Mouse (Mus musculus): ENCODE data around the gene Btg1. TPM values are rescaled to one million over a fixed set of nuclear protein-coding genes. Genes with fewer than 3 reads are reported as not detected.

Gene Btg1
- polyA plus RNA-seq, 1 experiment from 2014 or later, result 37.3 TPM

DNA sequence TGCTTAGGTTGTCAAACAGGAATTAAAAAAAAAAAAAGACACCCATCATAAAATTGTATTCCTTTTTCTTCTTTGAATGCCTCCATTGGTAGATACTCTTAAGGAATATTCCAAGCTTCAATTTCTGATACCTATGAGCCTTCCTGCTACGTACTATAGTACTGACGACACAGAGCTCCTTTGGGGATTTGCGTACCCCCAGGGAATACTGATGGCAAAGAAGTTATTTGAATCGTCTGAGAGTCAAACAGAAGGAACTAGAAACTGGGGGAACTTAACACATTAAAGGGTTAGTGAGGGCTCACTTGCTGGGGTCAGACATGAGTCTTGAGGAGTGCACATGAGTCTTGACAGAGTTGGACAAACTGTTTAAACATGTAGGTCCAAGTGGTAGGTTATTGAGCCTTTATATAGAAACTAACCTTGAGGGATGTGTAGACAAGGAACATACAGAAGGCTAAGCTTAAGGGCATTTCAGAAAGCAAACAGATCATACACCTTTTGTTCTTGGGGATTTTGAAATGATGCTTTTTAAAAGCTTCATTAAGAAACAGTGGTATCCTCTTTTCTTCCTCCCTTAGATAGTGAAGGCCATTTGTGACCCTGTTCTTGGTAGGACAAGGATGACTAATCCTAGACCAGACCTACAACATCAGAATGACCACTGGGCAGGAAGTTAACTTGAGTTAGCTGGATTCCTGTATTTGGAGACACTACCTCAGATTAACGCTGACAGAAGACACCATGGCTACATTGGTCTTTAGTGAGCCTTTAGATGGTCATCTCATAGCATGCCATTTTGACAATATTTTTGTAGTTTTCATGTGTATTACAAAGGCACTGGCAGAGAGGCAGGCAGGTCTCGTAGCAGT is 6.2 kb downstream of the Btg1 start:
- Histone ChIP-seq H3K27me3 (ENCODE audit: insufficient read depth, low read length) (no peaks in the 10 kb centered on the region), H3K4me1 (ENCODE audit: insufficient read depth) (peaks cover 18% of the 10 kb centered on the region)
- no peak for DNase-seq

DNA sequence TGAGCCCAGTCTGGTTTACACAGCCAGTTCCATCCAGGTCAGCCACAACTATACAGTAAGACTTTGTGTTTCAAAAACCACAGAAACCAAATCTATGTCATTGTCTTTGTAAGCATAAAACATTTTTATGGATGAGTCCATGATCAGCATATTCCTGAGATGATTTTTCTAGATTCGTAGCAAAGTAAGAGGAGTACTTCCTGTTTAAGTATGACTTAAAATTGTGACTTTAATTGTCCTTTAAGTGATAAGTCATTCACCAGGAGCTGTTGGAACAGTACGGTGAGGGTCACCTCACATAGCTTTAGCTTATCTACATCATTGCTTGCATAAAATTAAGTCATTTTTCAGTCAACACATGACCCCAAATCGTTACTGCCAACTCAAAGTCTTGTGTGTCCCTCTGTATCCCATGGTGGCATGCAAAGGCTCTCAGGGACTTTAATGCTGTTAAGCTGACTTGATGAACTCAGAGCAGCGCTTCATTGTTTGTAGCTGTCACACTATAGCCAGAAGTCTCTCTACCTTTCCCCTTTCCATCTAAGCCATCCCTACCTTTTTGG is 6.9 kb downstream of the Btg1 start:
- Histone ChIP-seq H3K4me1 (ENCODE audit: insufficient read depth) (peaks cover 18% of the 10 kb centered on the region), H3K4me3 (ENCODE audit: low read depth, low read length) (no peak overlapping the region), H3K27me3 (ENCODE audit: insufficient read depth, low read length) (no peaks in the 10 kb centered on the region), H3K9me3 (ENCODE audit: low read length) (no peaks in the 10 kb centered on the region), H3K27ac (ENCODE audit: low read depth) (no peak overlapping the region), H3K4me2 (ENCODE audit: low read depth, low read length) (no peak overlapping the region), H3K9ac (replicated peaks) (no peak overlapping the region), H3K36me3 (replicated peaks; ENCODE audit: insufficient read depth, low read length) (peaks cover 41% of the 10 kb centered on the region)
- 85% methylated on average over 4 of the region's 4 CpGs for WGBS (ENCODE audit: insufficient replicate concordance)
- ATAC-seq (no peak), DNase-seq (no peak)
- TF ChIP-seq CTCF (IDR thresholded peaks at IDR 0.05; ENCODE audit: low read depth) (no peak), EP300 (IDR thresholded peaks at IDR 0.05; ENCODE audit: low read depth) (no peak)

More for the DNA sequence above, 6.2 kb downstream of the Btg1 start:
- 78% methylated on average over 6 of the region's 6 CpGs for WGBS (ENCODE audit: insufficient replicate concordance)
- Histone ChIP-seq H3K9ac (replicated peaks) (no peak overlapping the region), H3K36me3 (replicated peaks; ENCODE audit: insufficient read depth, low read length) (peaks cover 41% of the 10 kb centered on the region), H3K9me3 (ENCODE audit: low read length) (no peaks in the 10 kb centered on the region), H3K27ac (ENCODE audit: low read depth) (no peak overlapping the region), H3K4me3 (ENCODE audit: low read depth, low read length) (no peak overlapping the region), H3K4me2 (ENCODE audit: low read depth, low read length) (0 out of 2 replicates have a peak overlapping the region, but pooled peaks have one; percentile 11)
- TF ChIP-seq EP300 (IDR thresholded peaks at IDR 0.05; ENCODE audit: low read depth) (no peak), CTCF (IDR thresholded peaks at IDR 0.05; ENCODE audit: low read depth) (no peak)
- ATAC-seq, result no peak

DNA sequence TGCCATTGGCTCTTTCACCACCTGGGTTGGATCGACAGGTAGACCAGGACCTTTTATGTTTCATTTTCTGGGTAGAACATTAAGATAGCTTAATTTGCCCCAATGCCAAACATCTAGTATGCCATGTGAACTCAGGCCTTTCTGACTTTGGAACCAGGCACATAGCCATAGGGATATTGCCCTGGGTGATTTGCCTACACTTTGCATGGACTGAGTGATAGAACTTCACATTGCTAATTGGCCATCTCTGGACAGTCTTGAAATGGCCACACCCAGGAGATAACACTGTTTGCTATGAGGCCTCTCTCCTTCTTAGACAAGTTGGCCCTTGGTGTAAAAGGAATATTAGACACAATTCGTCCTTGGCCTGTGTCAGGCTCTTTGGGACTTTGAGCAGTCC is 7.6 kb downstream of the Btg1 start:
- Histone ChIP-seq H3K4me3 (ENCODE audit: low read depth, low read length) (no peak overlapping the region), H3K36me3 (replicated peaks; ENCODE audit: insufficient read depth, low read length) (peaks cover 41% of the 10 kb centered on the region), H3K27ac (ENCODE audit: low read depth) (no peak overlapping the region), H3K9me3 (ENCODE audit: low read length) (no peaks in the 10 kb centered on the region), H3K4me1 (ENCODE audit: insufficient read depth) (peaks cover 18% of the 10 kb centered on the region), H3K4me2 (ENCODE audit: low read depth, low read length) (0 out of 2 replicates have a peak overlapping the region, but pooled peaks have one; percentile 8), H3K9ac (replicated peaks) (no peak overlapping the region), H3K27me3 (ENCODE audit: insufficient read depth, low read length) (no peaks in the 10 kb centered on the region)
- TF ChIP-seq EP300 (IDR thresholded peaks at IDR 0.05; ENCODE audit: low read depth), result no peak
- TF ChIP-seq CTCF (IDR thresholded peaks at IDR 0.05; ENCODE audit: low read depth), result no peak
- ATAC-seq, result no peak
- 82% methylated on average over 2 of the region's 2 CpGs for WGBS (ENCODE audit: insufficient replicate concordance)
- no peak for DNase-seq

DNA sequence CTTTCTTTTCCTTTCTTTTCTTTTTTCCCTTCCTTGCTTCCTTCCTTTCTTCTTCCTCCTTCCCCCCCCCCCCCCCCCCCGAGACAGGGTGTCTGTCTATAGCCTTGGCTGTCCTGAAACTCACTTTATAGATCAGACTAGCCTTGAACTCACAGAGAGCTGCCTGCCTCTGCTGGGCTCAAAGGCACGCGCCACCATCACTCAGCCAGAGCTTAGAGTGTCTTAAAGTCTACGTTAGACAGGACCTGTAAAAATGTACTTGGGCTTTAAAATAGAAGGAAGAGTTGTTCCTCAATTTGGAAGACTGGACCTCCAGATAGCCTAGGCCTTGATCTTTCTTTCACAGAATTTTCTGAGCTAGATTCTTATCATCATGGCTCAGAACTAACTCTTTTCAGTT is 8.3 kb downstream of the Btg1 start:
- H3K36me3 ChIP-seq (replicated peaks; ENCODE audit: insufficient read depth, low read length), result peaks cover 35% of the 10 kb centered on the region
- ATAC-seq (no peak), DNase-seq (no peak)
- H3K27ac ChIP-seq (ENCODE audit: low read depth), result no peak overlapping the region
- H3K9ac ChIP-seq (replicated peaks), result no peak overlapping the region
- no peak overlapping the region for H3K4me2 ChIP-seq (ENCODE audit: low read depth, low read length)
- TF ChIP-seq EP300 (IDR thresholded peaks at IDR 0.05; ENCODE audit: low read depth) (no peak), CTCF (IDR thresholded peaks at IDR 0.05; ENCODE audit: low read depth) (no peak)
- no peaks in the 10 kb centered on the region for H3K27me3 ChIP-seq (ENCODE audit: insufficient read depth, low read length)
- WGBS (ENCODE audit: insufficient replicate concordance), result 89% methylated on average over 4 of the region's 4 CpGs
- no peak overlapping the region for H3K4me3 ChIP-seq (ENCODE audit: low read depth, low read length)
- peaks cover 15% of the 10 kb centered on the region for H3K4me1 ChIP-seq (ENCODE audit: insufficient read depth)
- no peaks in the 10 kb centered on the region for H3K9me3 ChIP-seq (ENCODE audit: low read length)

DNA sequence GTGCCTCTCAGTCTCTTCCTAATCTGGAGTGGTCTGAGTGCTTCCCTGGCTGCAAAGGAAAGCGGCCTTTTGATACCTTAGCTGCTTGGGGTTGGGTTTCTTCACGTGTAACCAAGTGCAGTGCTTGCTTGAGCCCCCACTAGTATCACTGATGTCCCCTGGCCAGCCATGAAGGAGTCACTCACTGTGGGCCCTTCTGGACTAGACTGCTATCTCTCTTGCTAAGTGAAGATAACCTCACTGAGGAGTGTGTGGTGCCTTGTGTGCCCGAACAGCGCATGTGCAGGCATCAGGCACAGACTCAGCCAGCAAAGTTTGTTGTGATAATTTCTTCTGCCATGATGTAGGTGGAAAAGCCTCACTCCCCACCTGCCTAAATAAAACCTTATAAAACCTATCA is 8.9 kb downstream of the Btg1 start:
- H3K9me3 ChIP-seq (ENCODE audit: low read length), result no peaks in the 10 kb centered on the region
- peaks cover 15% of the 10 kb centered on the region for H3K4me1 ChIP-seq (ENCODE audit: insufficient read depth)
- H3K36me3 ChIP-seq (replicated peaks; ENCODE audit: insufficient read depth, low read length), result peaks cover 29% of the 10 kb centered on the region
- no peak for TF ChIP-seq EP300 (IDR thresholded peaks at IDR 0.05; ENCODE audit: low read depth)
- no peak for ATAC-seq
- no peak overlapping the region for H3K9ac ChIP-seq (replicated peaks)
- H3K27ac ChIP-seq (ENCODE audit: low read depth), result no peak overlapping the region
- H3K4me2 ChIP-seq (ENCODE audit: low read depth, low read length), result no peak overlapping the region
- no peak for DNase-seq
- 66% methylated on average over 4 of the region's 4 CpGs for WGBS (ENCODE audit: insufficient replicate concordance)
- no peak overlapping the region for H3K4me3 ChIP-seq (ENCODE audit: low read depth, low read length)
- no peaks in the 10 kb centered on the region for H3K27me3 ChIP-seq (ENCODE audit: insufficient read depth, low read length)

DNA sequence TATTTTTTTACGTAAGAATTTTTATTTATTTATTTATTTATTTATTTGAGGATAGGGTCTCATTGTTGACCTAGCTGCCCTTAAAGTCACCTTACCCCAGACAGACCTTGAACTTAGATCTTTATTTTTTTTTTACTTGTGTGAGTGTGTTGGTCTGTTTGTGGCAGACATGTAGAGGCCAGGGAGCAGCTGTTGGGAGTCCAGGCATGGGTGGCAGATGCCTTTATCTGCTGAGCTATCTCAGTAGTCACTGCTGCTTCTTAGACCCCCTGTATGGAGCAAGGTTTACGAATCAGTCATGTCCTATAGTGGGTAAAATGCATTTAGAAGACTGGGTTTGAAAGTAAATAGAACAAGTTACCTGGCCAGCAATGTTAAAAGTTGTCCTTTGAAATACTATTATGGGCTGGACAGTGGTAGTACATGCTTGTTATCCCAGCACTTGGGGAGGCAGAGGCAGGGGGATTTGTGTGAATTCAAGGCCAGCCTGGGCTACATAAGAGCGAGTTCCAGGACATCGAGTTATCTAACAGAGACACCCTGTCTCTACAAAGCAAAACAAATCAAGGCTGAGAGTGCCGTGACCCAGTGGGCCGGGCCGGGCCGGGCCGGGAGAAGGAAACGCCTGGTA is 9.4 kb downstream of the Btg1 start:
- H3K27ac ChIP-seq (ENCODE audit: low read depth), result no peak overlapping the region
- no peaks in the 10 kb centered on the region for H3K9me3 ChIP-seq (ENCODE audit: low read length)
- no peak for TF ChIP-seq CTCF (IDR thresholded peaks at IDR 0.05; ENCODE audit: low read depth)
- no peak for TF ChIP-seq EP300 (IDR thresholded peaks at IDR 0.05; ENCODE audit: low read depth)
- H3K4me3 ChIP-seq (ENCODE audit: low read depth, low read length), result no peak overlapping the region
- no peak overlapping the region for H3K4me2 ChIP-seq (ENCODE audit: low read depth, low read length)
- WGBS (ENCODE audit: insufficient replicate concordance), result 80% methylated on average over 10 of the region's 10 CpGs
- peaks cover 15% of the 10 kb centered on the region for H3K4me1 ChIP-seq (ENCODE audit: insufficient read depth)
- H3K27me3 ChIP-seq (ENCODE audit: insufficient read depth, low read length), result no peaks in the 10 kb centered on the region
- no peak for DNase-seq
- ATAC-seq, result no peak
- H3K36me3 ChIP-seq (replicated peaks; ENCODE audit: insufficient read depth, low read length), result peaks cover 25% of the 10 kb centered on the region
- no peak overlapping the region for H3K9ac ChIP-seq (replicated peaks)

Data from liver, postnatal 0 days (tissue).